Mouse (Mus musculus) midbrain, embryonic 16.5 days (tissue): ENCODE measurements around the gene Dmxl2. TPM values are rescaled to one million over a fixed set of nuclear protein-coding genes. Genes with fewer than 3 reads are reported as not detected.

Experiments used
- ATAC-seq: fragments of 200-750 bp; cut with Nextera tagmentation; 2 replicates; pipeline ENCODE4 v1.8.0; 2017; ENCODE audit warnings: moderate TSS enrichment
- H3K27ac ChIP-seq: fragments of 300-500 bp; sonication (generic); 2 replicates; pipeline ENCODE4 v1.5.1; 2014; ENCODE audit warnings: mild to moderate bottlenecking, low read length, mixed read lengths
- H3K27me3 ChIP-seq: fragments of 300-500 bp; sonication (generic); 2 replicates; pipeline ENCODE4 v1.6.1; 2014; ENCODE audit warnings: low read depth, low read length, mixed read lengths; ENCODE audit not compliant: control insufficient read depth, insufficient read depth
- H3K36me3 ChIP-seq: fragments of 300-500 bp; sonication (generic); 2 replicates; pipeline ENCODE4 v1.6.1; 2014; ENCODE audit warnings: mild to moderate bottlenecking, low read length, moderate library complexity, mixed read lengths; ENCODE audit not compliant: control insufficient read depth, insufficient read depth
- H3K4me1 ChIP-seq: fragments of 300-500 bp; sonication (generic); 2 replicates; pipeline ENCODE4 v1.6.1; 2014; ENCODE audit warnings: mild to moderate bottlenecking, low read length, mixed read lengths; ENCODE audit not compliant: control insufficient read depth, insufficient read depth
- H3K4me2 ChIP-seq: fragments of 300-500 bp; sonication (generic); 2 replicates; pipeline ENCODE4 v1.6.1; 2014; ENCODE audit warnings: mild to moderate bottlenecking, low read length, mixed read lengths
- H3K4me3 ChIP-seq: fragments of 300-500 bp; sonication (generic); 2 replicates; pipeline ENCODE4 v1.5.1; 2014; ENCODE audit warnings: low read depth, mild to moderate bottlenecking, low read length, moderate library complexity, mixed read lengths
- H3K9ac ChIP-seq: fragments of 300-500 bp; sonication (generic); 2 replicates; pipeline ENCODE4 v1.6.1; 2014; ENCODE audit warnings: low read depth, low read length, mixed read lengths
- H3K9me3 ChIP-seq: fragments of 300-500 bp; sonication (generic); replicated peaks from 2 replicates; pipeline ENCODE4 v1.6.1; 2014; ENCODE audit warnings: mild to moderate bottlenecking, low read length, mixed read lengths; ENCODE audit not compliant: control insufficient read depth, poor library complexity, severe bottlenecking
- WGBS: fragments of 180-500 bp; shearing (Covaris S2); extraction: QIAGEN DNeasy Blood & Tissue Kit; methylation state at CpG from one replicate; pipeline ENCODE4 v1.1.7; 2014; 5-methylcytosine and 5-hydroxymethylcytosine counted together
- polyA plus RNA-seq: library from polyadenylated mRNA; unstranded; fragments of >200 nt; fragmentation: Nextera tagmentation; extraction: Ambion mirVana; gene quantifications from 2 replicates; pipeline ENCODE4 v1.2.1, GENCODE M21; 2015

Gene Dmxl2
- polyA plus RNA-seq, 1 experiment from 2014 or later: 53.4 TPM

GRCm38 (mm10) chr9:54483215-54483614, 18.2 kb downstream of the Dmxl2 start:
- ATAC-seq: no peak
- Histone ChIP-seq H3K9ac (no peak overlapping the region), H3K27me3 (no peaks in the 10 kb centered on the region), H3K4me2 (no peak overlapping the region), H3K9me3 (no peaks in the 10 kb centered on the region), H3K4me1 (no peaks in the 10 kb centered on the region), H3K36me3 (no peaks in the 10 kb centered on the region), H3K27ac (no peak overlapping the region), H3K4me3 (no peak overlapping the region)
- WGBS: 59% methylated on average over 4 of the region's 4 CpGs

- no peak for ATAC-seq
Measured at GRCm38 (mm10) chr9:54482763-54483162, 18.7 kb downstream of the Dmxl2 start.

GRCm38 (mm10) chr9:54479054-54479453, 22.4 kb downstream of the Dmxl2 start:
- 97% methylated on average over 1 of the region's 1 CpGs for WGBS
- H3K27ac ChIP-seq: no peak overlapping the region
- H3K9me3 ChIP-seq: no peaks in the 10 kb centered on the region
- no peaks in the 10 kb centered on the region for H3K27me3 ChIP-seq
- no peak overlapping the region for H3K4me3 ChIP-seq
- H3K9ac ChIP-seq: no peak overlapping the region
- no peaks in the 10 kb centered on the region for H3K4me1 ChIP-seq
- no peak for ATAC-seq
- H3K4me2 ChIP-seq: no peak overlapping the region
- peaks cover 3% of the 10 kb centered on the region; the same call in 1 of the 2 replicates for H3K36me3 ChIP-seq

More at GRCm38 (mm10) chr9:54482763-54483162, 18.7 kb downstream of the Dmxl2 start:
- 92% methylated on average over 4 of the region's 4 CpGs for WGBS
- H3K9ac ChIP-seq: no peak overlapping the region
- H3K27me3 ChIP-seq: no peaks in the 10 kb centered on the region
- no peaks in the 10 kb centered on the region for H3K36me3 ChIP-seq
- H3K4me2 ChIP-seq: no peak overlapping the region
- no peaks in the 10 kb centered on the region for H3K4me1 ChIP-seq
- H3K4me3 ChIP-seq: no peak overlapping the region
- H3K27ac ChIP-seq: no peak overlapping the region
- H3K9me3 ChIP-seq: no peaks in the 10 kb centered on the region

GRCm38 (mm10) chr9:54478117-54478516, 23.3 kb downstream of the Dmxl2 start:
- no peak for ATAC-seq
- Histone ChIP-seq H3K27ac (no peak overlapping the region), H3K27me3 (no peaks in the 10 kb centered on the region), H3K36me3 (peaks cover 3% of the 10 kb centered on the region; the same call in 1 of the 2 replicates), H3K9ac (no peak overlapping the region), H3K4me1 (no peaks in the 10 kb centered on the region), H3K4me3 (no peak overlapping the region), H3K4me2 (no peak overlapping the region), H3K9me3 (no peaks in the 10 kb centered on the region)
- 68% methylated on average over 3 of the region's 3 CpGs for WGBS

- WGBS: 96% methylated on average over 5 of the region's 5 CpGs
- Histone ChIP-seq H3K4me3 (no peak overlapping the region), H3K9me3 (no peaks in the 10 kb centered on the region), H3K9ac (no peak overlapping the region), H3K4me1 (no peaks in the 10 kb centered on the region), H3K27me3 (no peaks in the 10 kb centered on the region), H3K4me2 (no peak overlapping the region), H3K36me3 (peaks cover 5% of the 10 kb centered on the region; the same call in 1 of the 2 replicates), H3K27ac (no peak overlapping the region)
- no peak for ATAC-seq
Measured at GRCm38 (mm10) chr9:54474546-54474945, 26.9 kb downstream of the Dmxl2 start.

- Histone ChIP-seq H3K9ac (no peak overlapping the region), H3K27me3 (no peaks in the 10 kb centered on the region), H3K9me3 (no peaks in the 10 kb centered on the region), H3K4me2 (no peak overlapping the region), H3K4me3 (no peak overlapping the region), H3K36me3 (peaks cover 5% of the 10 kb centered on the region; the same call in 1 of the 2 replicates), H3K4me1 (no peaks in the 10 kb centered on the region), H3K27ac (no peak overlapping the region)
- ATAC-seq: no peak
- WGBS: 59% methylated on average over 4 of the region's 4 CpGs
Measured at GRCm38 (mm10) chr9:54474031-54474430, 27.4 kb downstream of the Dmxl2 start.

- Histone ChIP-seq H3K36me3 (peaks cover 5% of the 10 kb centered on the region; the same call in 1 of the 2 replicates), H3K4me2 (no peak overlapping the region), H3K9me3 (no peaks in the 10 kb centered on the region), H3K27me3 (no peaks in the 10 kb centered on the region), H3K4me3 (no peak overlapping the region), H3K9ac (no peak overlapping the region), H3K27ac (no peak overlapping the region), H3K4me1 (no peaks in the 10 kb centered on the region)
- no peak for ATAC-seq
- 69% methylated on average over 3 of the region's 3 CpGs for WGBS
Measured at GRCm38 (mm10) chr9:54472784-54473183, 28.6 kb downstream of the Dmxl2 start.

- H3K36me3 ChIP-seq: 0 out of 2 replicates have a peak, but pooled peaks cover 5% of the 10 kb centered on the region
- H3K27me3 ChIP-seq: no peaks in the 10 kb centered on the region
- 97% methylated on average over 2 of the region's 2 CpGs for WGBS
- ATAC-seq: no peak
- H3K4me3 ChIP-seq: no peak overlapping the region
- no peaks in the 10 kb centered on the region for H3K4me1 ChIP-seq
- no peak overlapping the region for H3K9ac ChIP-seq
- no peak overlapping the region for H3K4me2 ChIP-seq
- no peak overlapping the region for H3K27ac ChIP-seq
- no peaks in the 10 kb centered on the region for H3K9me3 ChIP-seq
Measured at GRCm38 (mm10) chr9:54469339-54469738, 32.1 kb downstream of the Dmxl2 start.

GRCm38 (mm10) chr9:54467433-54467933, 33.9 kb downstream of the Dmxl2 start:
- no peaks in the 10 kb centered on the region for H3K9me3 ChIP-seq
- H3K9ac ChIP-seq: no peak overlapping the region
- H3K27me3 ChIP-seq: no peaks in the 10 kb centered on the region
- ATAC-seq: no peak
- WGBS: 84% methylated on average over 1 of the region's 1 CpGs
- no peaks in the 10 kb centered on the region for H3K4me1 ChIP-seq
- H3K36me3 ChIP-seq: 0 out of 2 replicates have a peak, but pooled peaks cover 5% of the 10 kb centered on the region
- H3K4me2 ChIP-seq: no peak overlapping the region
- H3K27ac ChIP-seq: no peak overlapping the region
- no peak overlapping the region for H3K4me3 ChIP-seq
